Mouse (Mus musculus): Measurements from ENCODE around the gene Slc26a3.
A peak's percentile ranks its signal among the peaks of the same experiment; 100 is the strongest.

The Slc26a3 gene

DNA sequence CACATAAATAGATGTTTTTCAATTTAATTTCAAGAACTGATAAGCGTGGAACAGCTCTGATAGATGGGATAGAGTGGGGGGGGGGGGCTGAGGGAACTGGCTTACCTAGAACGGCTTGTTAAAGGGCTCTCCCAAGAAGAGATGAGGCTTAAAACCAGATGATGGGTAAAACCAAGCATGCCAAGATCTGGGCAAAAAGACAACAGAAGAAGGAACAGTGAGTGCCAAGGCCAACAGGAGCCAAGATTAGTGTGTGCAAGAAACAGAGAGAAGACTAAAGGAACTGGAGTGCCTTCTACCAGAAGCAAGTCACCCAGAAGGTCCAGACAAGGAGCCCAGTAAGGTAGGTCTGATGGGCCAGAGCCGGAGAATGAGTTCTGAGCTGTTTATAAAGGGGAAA lies at the start of gene Slc26a3:
Gene Slc26a3 (plus strand): TSS at position 301 of the 400 bp plus-strand sequence.
- no peak for DNase-seq

DNA sequence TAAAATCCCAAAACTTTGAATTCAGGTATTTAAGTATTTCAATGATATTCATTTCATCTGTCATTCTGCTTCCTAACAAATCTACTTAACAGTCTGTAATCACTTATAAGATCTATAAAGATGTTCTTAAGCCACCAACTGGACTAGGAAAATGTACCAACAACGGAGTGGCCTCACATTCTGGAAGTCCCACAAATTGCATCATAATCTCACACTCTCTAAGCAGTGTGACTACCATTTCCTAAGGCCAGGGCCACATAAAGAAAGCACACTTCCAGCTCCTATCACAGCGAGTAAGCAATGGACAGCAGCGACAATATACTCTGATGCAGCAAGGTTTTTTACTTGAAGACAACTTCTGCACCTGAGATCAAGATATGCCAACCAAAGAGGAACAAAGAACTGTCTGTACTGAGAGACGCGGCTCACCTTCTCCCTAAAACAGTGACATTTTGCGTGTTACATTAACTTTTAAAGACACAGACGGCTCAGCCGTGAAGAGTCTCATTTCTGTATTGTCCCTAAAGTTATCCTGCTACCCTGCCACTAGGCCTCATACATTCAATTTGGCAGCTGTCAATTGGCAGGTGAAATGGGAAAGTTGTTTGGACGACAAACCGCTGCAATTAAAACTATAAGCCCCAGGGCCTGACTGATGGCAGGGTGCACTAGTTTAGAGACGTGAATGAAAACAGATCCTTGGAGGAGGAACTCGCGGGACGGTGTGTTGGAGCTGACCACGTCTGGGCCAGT lies 40.3 kb upstream of the Slc26a3 start:
- no peak for DNase-seq

GRCm38 (mm10) chr12:31350944-31351928 lies 39.4 kb upstream of the Slc26a3 start, which contains the start of gene Dld:
Gene Dld, minus strand, starts transcription at chr12:31351453.
- peak; percentile 98 for DNase-seq

GRCm38 (mm10) chr12:31366428-31366827 lies 24.2 kb upstream of the Slc26a3 start:
- DNase-seq: no peak

DNA sequence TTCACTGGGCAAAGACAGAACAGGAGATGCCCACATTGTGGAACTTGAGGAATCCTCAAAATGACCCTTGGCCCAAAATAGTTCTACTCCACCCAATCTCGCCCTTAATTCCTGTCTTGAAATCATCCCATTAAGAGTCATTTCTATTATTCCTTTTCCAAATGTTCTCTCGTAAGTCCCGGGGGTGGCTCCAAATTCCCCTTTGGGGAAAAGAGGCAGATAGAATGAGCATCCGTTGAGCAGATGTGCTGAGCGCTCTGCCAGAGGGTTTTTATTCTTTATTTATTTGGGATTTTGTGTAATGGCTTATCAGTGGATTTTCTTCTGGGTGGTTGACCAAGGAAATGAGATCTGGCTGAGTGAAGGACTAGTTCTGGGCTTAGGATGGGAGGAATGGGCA lies 22.9 kb upstream of the Slc26a3 start:
- no peak for DNase-seq

GRCm38 (mm10) chr12:31369118-31369517 lies 21.6 kb upstream of the Slc26a3 start:
- DNase-seq: no peak

DNA sequence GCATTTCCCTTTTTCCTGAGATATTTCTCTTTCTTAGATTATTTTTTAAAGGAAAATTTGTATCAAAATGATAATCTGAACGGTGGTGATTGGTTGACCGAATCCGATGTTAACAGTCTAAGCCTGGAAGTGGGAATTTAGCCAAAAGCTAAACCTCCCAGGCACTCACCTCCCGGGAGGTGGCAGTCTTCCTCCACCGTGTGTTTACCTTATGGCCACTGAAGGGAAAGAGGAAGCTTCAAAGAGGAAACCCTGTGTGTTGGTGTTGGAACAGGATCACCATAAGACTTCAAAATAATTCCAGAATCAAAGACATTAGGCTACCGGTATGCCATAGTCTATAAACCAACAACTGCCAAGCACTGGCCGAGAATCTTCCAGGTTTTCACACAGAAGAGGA lies 21.0 kb upstream of the Slc26a3 start:
- no peak for DNase-seq

- DNase-seq: peak; percentile 79
Measured at GRCm38 (mm10) chr12:31374603-31375282, 15.9 kb upstream of the Slc26a3 start.

DNA sequence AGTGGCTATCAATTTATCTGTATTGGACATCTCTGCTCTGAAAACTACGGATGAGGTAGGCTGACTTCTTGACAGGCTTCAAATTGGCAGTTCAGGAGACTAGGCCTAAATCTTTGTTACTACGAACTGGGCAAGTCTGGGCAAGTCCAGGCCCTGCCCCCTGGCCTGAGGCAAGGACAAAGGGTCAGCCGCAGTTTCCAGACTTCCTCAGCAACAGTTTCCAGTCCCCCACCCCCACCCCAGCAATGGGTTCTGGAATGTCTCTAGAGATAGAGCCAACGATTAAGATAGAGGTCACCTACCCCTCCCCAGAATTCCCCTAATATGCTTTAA lies 15.4 kb upstream of the Slc26a3 start:
- no peak for DNase-seq

- DNase-seq: peak; percentile 10
Measured at GRCm38 (mm10) chr12:31376326-31376950, 14.2 kb upstream of the Slc26a3 start.

DNA sequence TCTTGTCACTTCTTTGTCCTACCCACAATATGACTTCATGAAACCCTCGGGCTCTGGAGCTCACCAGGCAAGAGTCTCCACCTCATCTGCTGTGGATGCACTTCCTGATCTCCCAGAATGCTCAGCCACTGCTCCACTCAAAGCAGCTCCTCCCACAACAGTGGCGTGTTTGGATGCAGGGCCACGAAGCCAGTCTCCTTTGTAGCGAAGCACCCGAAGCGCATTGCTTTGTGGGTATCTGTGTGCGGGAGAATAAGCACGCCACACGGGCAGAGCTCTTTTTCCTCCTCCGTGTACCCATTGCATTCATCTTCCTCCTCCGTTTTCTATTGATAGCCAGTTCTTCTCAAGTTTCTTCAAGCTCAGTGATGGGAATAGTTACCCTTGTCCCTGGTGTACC lies 13.4 kb upstream of the Slc26a3 start:
- no peak for DNase-seq

DNA sequence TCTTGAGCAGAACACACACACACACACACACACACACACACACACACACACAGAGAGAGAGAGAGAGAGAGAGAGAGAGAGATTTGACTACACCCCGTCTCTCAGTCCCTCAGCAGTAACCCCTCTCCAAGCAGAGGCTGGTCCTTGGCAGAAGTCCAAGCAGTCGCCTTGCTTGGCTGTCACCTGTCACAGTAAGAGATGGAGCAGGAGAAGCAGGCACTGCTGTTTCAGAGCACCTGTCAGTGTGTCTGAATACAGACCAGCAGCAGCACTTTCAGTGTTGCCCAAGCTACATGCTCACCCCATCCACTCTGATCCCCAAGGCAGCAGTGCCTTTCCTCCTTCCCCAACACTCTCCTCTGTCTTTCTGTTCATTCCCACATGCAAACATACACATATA lies 9.8 kb upstream of the Slc26a3 start:
- no peak for DNase-seq

GRCm38 (mm10) chr12:31382451-31382850 lies 8.2 kb upstream of the Slc26a3 start:
- peak; percentile 21 for DNase-seq

GRCm38 (mm10) chr12:31387303-31387702 lies 3.4 kb upstream of the Slc26a3 start:
- no peak for DNase-seq

DNA sequence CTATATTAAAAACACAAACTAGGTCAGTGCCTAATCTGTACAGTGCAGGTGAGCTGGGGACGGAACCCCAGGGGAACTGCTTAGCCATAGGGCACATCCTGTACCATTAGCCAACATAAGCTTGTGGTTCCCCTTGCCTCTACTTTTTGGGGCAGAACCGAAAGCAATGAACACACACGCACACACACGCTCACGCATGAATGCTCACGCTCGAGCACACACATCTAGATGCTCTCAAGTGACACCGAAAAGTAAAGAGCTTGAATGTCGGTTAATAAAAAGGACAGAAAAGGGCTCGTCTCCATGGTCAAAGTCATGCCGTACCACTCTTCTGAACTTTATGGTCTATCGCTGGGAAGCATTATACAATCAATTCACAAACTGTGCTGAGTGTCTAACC lies 1.0 kb downstream of the Slc26a3 start:
- DNase-seq: no peak

DNA sequence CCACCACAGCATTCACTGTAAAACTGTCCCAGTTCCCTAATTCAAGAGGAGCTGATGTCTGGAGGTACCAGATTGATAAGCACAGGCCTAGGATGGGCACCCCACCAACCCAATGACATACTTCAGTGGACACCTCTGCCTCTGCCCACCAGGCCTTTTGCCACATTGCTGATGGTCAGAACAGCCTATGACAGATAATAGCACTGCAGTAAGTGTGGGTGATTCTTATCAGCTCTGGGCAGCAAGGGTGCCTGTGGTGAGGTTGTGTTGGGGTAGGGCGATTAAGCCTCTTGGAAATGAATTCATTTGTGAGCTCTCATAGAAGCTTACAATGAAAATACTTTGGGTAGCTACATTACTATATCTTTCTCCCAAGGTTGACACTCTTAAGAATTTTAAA lies 5.2 kb downstream of the Slc26a3 start:
- DNase-seq: no peak

GRCm38 (mm10) chr12:31397709-31398108 lies 7.0 kb downstream of the Slc26a3 start:
- no peak for DNase-seq

GRCm38 (mm10) chr12:31400821-31401220 lies 10.2 kb downstream of the Slc26a3 start:
- DNase-seq: no peak

GRCm38 (mm10) chr12:31401930-31402329 lies 11.3 kb downstream of the Slc26a3 start:
- no peak for DNase-seq

- DNase-seq: no peak
Measured at GRCm38 (mm10) chr12:31404575-31405240, 14.0 kb downstream of the Slc26a3 start.

DNA sequence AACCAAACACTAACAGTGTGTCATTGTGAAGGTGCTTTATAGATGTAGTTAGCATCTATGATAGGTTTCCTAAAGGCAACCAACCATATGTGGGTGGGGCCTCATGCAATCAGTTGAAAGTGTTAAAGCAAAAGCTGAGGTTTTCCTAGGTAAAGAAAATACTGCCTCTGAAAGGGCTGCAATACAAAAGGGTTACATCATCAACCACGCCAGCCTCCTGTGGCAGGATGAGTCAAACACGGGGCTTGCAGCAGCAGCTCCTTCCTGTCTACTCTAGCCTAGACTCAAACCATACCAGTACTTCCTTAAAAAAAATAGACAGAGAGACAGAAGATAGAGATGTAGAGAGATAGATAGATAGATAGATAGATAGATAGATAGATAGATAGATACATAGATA lies 25.3 kb downstream of the Slc26a3 start:
- DNase-seq: no peak

- no peak for DNase-seq
Measured at GRCm38 (mm10) chr12:31421901-31422574, 31.4 kb downstream of the Slc26a3 start.
